Mouse (Mus musculus): ENCODE results near the gene Sult2a5. TPM values are rescaled to one million over a fixed set of nuclear protein-coding genes. Genes with fewer than 3 reads are reported as not detected.

The Sult2a5 gene
- total RNA-seq (2014; fragmentation: Nextera tagmentation) = not detected in 2 replicates
- total RNA-seq (2017) = not detected in 2 replicates
- not detected in 2 replicates for polyA plus RNA-seq (2012)

GRCm38 (mm10) chr7:13623667-13624066 lies at the start of gene Sult2a5:
Gene Sult2a5, plus strand, starts transcription at chr7:13623967.
- TF ChIP-seq CTCF (IDR thresholded peaks at IDR 0.05; ENCODE audit: low read depth, low read length) = no peak
- TF ChIP-seq TAL1 (conservative IDR thresholded peaks at IDR 0.05; ENCODE audit: low read depth, low read length) = no peak
- TF ChIP-seq POLR2AphosphoS5 (IDR thresholded peaks at IDR 0.05; ENCODE audit: insufficient replicate concordance, low read depth, low read length) = no peak
- no peak for TF ChIP-seq GATA2 (IDR thresholded peaks at IDR 0.05; ENCODE audit: borderline replicate concordance, low read depth, low read length)
- TF ChIP-seq GATA1 (IDR thresholded peaks at IDR 0.05; ENCODE audit: borderline replicate concordance, low read length) = no peak

More at GRCm38 (mm10) chr7:13623667-13624066, at the start of gene Sult2a5:
- Histone ChIP-seq H3K9me3 (replicated peaks) (no peaks in the 10 kb centered on the region), H3K36me3 (replicated peaks) (no peaks in the 10 kb centered on the region), H3K4me3 (ENCODE audit: low read depth, low read length) (no peak within 1 kb of the TSS), H3K27me3 (ENCODE audit: insufficient read depth, low read length) (no peaks in the 10 kb centered on the region), H3K4me1 (ENCODE audit: insufficient read depth, low read depth, low read length) (no peaks in the 10 kb centered on the region)
- DNase-seq (ENCODE audit: low spot score) (no peak), ATAC-seq (ENCODE audit: extremely low read depth, insufficient number of reproducible peaks, low FRiP score, poor library complexity, severe bottlenecking) (no peak)

Other genes with a start within 250 kb of the Sult2a5 start
- gene Cabp5, start 225.8 kb upstream of the Sult2a5 start, total RNA-seq (2014; fragmentation: Nextera tagmentation) = not detected in 2 replicates
- 0.05 TPM in 1 of 2 replicates, not detected in the other for gene Cabp5, start 225.8 kb upstream of the Sult2a5 start, total RNA-seq (2017)
- gene Cabp5, start 225.8 kb upstream of the Sult2a5 start, polyA plus RNA-seq (2012) = not detected in 2 replicates
- not detected in 2 replicates for gene Bsph1, start 173.1 kb upstream of the Sult2a5 start, total RNA-seq (2014; fragmentation: Nextera tagmentation)
- gene Bsph1, start 173.1 kb upstream of the Sult2a5 start, total RNA-seq (2017) = not detected in 2 replicates
- not detected in 2 replicates for gene Bsph1, start 173.1 kb upstream of the Sult2a5 start, polyA plus RNA-seq (2012)
- gene Bsph2, start 52.9 kb upstream of the Sult2a5 start, total RNA-seq (2014; fragmentation: Nextera tagmentation) = not detected in 2 replicates
- not detected in 2 replicates for gene Bsph2, start 52.9 kb upstream of the Sult2a5 start, total RNA-seq (2017)
- gene Bsph2, start 52.9 kb upstream of the Sult2a5 start, polyA plus RNA-seq (2012) = not detected in 2 replicates
- gene Sult2a2, start 109.5 kb downstream of the Sult2a5 start, total RNA-seq (2014; fragmentation: Nextera tagmentation) = not detected in 2 replicates
- gene Sult2a2, start 109.5 kb downstream of the Sult2a5 start, total RNA-seq (2017) = 0.64 TPM in 1 of 2 replicates, not detected in the other
- gene Sult2a2, start 109.5 kb downstream of the Sult2a5 start, polyA plus RNA-seq (2012) = not detected in 2 replicates
- gene Sult2a1, start 213.4 kb downstream of the Sult2a5 start, total RNA-seq (2014; fragmentation: Nextera tagmentation) = not detected in 2 replicates
- 0.11 TPM in 1 of 2 replicates, not detected in the other for gene Sult2a1, start 213.4 kb downstream of the Sult2a5 start, total RNA-seq (2017)
- gene Sult2a1, start 213.4 kb downstream of the Sult2a5 start, polyA plus RNA-seq (2012) = not detected in 2 replicates